Mouse (Mus musculus): ENCODE results near the gene Yaf2. TPM values are rescaled to one million over a fixed set of nuclear protein-coding genes. Genes with fewer than 3 reads are reported as not detected.
"Not testable (repeated sequence)": the region's sequence is repeated elsewhere in the genome, so short reads cannot be mapped to it uniquely, and the experiment has no call there.

The Yaf2 gene
- polyA plus RNA-seq, 1 experiment from 2014 or later = 85.6 TPM

GRCm38 (mm10) chr15:93340630-93341379, 4.1 kb upstream of the Yaf2 start:
- Histone ChIP-seq H3K9me3 (ENCODE audit: control insufficient read depth, low read length) (no peaks in the 10 kb centered on the region), H3K36me3 (ENCODE audit: control insufficient read depth, insufficient read depth, low read length) (no peaks in the 10 kb centered on the region), H3K4me1 (ENCODE audit: control insufficient read depth, insufficient read depth, low read depth, low read length) (peaks cover 8% of the 10 kb centered on the region), H3K9ac (ENCODE audit: low read depth, low read length) (no peak overlapping the region), H3K4me2 (ENCODE audit: low read length) (no peak overlapping the region), H3K27ac (ENCODE audit: low read depth, low read length) (no peak overlapping the region), H3K4me3 (ENCODE audit: low read length) (no peak overlapping the region), H3K27me3 (replicated peaks; ENCODE audit: control insufficient read depth, insufficient read depth, low read length) (no peaks in the 10 kb centered on the region)
- WGBS = 90% methylated on average over 10 of the region's 10 CpGs
- no peak for ATAC-seq

- Histone ChIP-seq H3K9me3 (ENCODE audit: control insufficient read depth, low read length) (no peaks in the 10 kb centered on the region), H3K4me2 (ENCODE audit: low read length) (peak overlapping the region; percentile 93), H3K9ac (ENCODE audit: low read depth, low read length) (peak overlapping the region; percentile 95), H3K4me1 (ENCODE audit: control insufficient read depth, insufficient read depth, low read depth, low read length) (peaks cover 10% of the 10 kb centered on the region), H3K36me3 (ENCODE audit: control insufficient read depth, insufficient read depth, low read length) (no peaks in the 10 kb centered on the region), H3K27me3 (replicated peaks; ENCODE audit: control insufficient read depth, insufficient read depth, low read length) (no peaks in the 10 kb centered on the region), H3K4me3 (ENCODE audit: low read length) (peak overlapping the region; percentile 97), H3K27ac (ENCODE audit: low read depth, low read length) (peak overlapping the region; percentile 96)
- under 1% methylated on average over 17 of the region's 52 CpGs for WGBS
- ATAC-seq = peak; percentile 68
These were observed 144 bp downstream of the Yaf2 start for GRCm38 (mm10) chr15:93336658-93336924.

- no peaks in the 10 kb centered on the region for H3K27me3 ChIP-seq (replicated peaks; ENCODE audit: control insufficient read depth, insufficient read depth, low read length)
- H3K27ac ChIP-seq (ENCODE audit: low read depth, low read length) = peak overlapping the region; percentile 96
- ATAC-seq = peak; percentile 73
- peak overlapping the region; percentile 95 for H3K9ac ChIP-seq (ENCODE audit: low read depth, low read length)
- H3K36me3 ChIP-seq (ENCODE audit: control insufficient read depth, insufficient read depth, low read length) = no peaks in the 10 kb centered on the region
- peak overlapping the region; percentile 97 for H3K4me3 ChIP-seq (ENCODE audit: low read length)
- peak overlapping the region; percentile 93 for H3K4me2 ChIP-seq (ENCODE audit: low read length)
- under 1% methylated on average over 50 of the region's 110 CpGs for WGBS
- no peaks in the 10 kb centered on the region for H3K9me3 ChIP-seq (ENCODE audit: control insufficient read depth, low read length)
- peaks cover 10% of the 10 kb centered on the region for H3K4me1 ChIP-seq (ENCODE audit: control insufficient read depth, insufficient read depth, low read depth, low read length)
These were observed 696 bp downstream of the Yaf2 start for GRCm38 (mm10) chr15:93335821-93336657.

GRCm38 (mm10) chr15:93331256-93331655, 5.5 kb downstream of the Yaf2 start:
- Histone ChIP-seq H3K27ac (ENCODE audit: low read depth, low read length) (no peak overlapping the region), H3K9ac (ENCODE audit: low read depth, low read length) (no peak overlapping the region), H3K4me2 (ENCODE audit: low read length) (no peak overlapping the region), H3K4me1 (ENCODE audit: control insufficient read depth, insufficient read depth, low read depth, low read length) (peaks cover 3% of the 10 kb centered on the region; the same call in 1 of the 2 replicates), H3K9me3 (ENCODE audit: control insufficient read depth, low read length) (no peaks in the 10 kb centered on the region), H3K4me3 (ENCODE audit: low read length) (no peak overlapping the region), H3K27me3 (replicated peaks; ENCODE audit: control insufficient read depth, insufficient read depth, low read length) (no peaks in the 10 kb centered on the region), H3K36me3 (ENCODE audit: control insufficient read depth, insufficient read depth, low read length) (no peaks in the 10 kb centered on the region)
- ATAC-seq = no peak
- WGBS = 86% methylated on average over 11 of the region's 11 CpGs

- no peaks in the 10 kb centered on the region; the same call in 1 of the 2 replicates for H3K4me1 ChIP-seq (ENCODE audit: control insufficient read depth, insufficient read depth, low read depth, low read length)
- H3K27me3 ChIP-seq (replicated peaks; ENCODE audit: control insufficient read depth, insufficient read depth, low read length) = no peaks in the 10 kb centered on the region
- ATAC-seq = no peak
These were observed 9.5 kb downstream of the Yaf2 start for GRCm38 (mm10) chr15:93327235-93327634.

GRCm38 (mm10) chr15:93326651-93327050, 10.1 kb downstream of the Yaf2 start:
- no peak overlapping the region for H3K9ac ChIP-seq (ENCODE audit: low read depth, low read length)
- H3K4me2 ChIP-seq (ENCODE audit: low read length) = no peak overlapping the region
- no peak for ATAC-seq
- no peaks in the 10 kb centered on the region for H3K27me3 ChIP-seq (replicated peaks; ENCODE audit: control insufficient read depth, insufficient read depth, low read length)
- H3K9me3 ChIP-seq (ENCODE audit: control insufficient read depth, low read length) = no peaks in the 10 kb centered on the region
- H3K36me3 ChIP-seq (ENCODE audit: control insufficient read depth, insufficient read depth, low read length) = no peaks in the 10 kb centered on the region
- H3K4me1 ChIP-seq (ENCODE audit: control insufficient read depth, insufficient read depth, low read depth, low read length) = no peaks in the 10 kb centered on the region; the same call in 1 of the 2 replicates
- H3K4me3 ChIP-seq (ENCODE audit: low read length) = no peak overlapping the region
- WGBS = 70% methylated on average over 10 of the region's 10 CpGs
- no peak overlapping the region for H3K27ac ChIP-seq (ENCODE audit: low read depth, low read length)

More at GRCm38 (mm10) chr15:93327235-93327634, 9.5 kb downstream of the Yaf2 start:
- WGBS = 71% methylated on average over 3 of the region's 3 CpGs
- Histone ChIP-seq H3K4me3 (ENCODE audit: low read length) (no peak overlapping the region), H3K36me3 (ENCODE audit: control insufficient read depth, insufficient read depth, low read length) (no peaks in the 10 kb centered on the region), H3K27ac (ENCODE audit: low read depth, low read length) (no peak overlapping the region), H3K4me2 (ENCODE audit: low read length) (no peak overlapping the region), H3K9me3 (ENCODE audit: control insufficient read depth, low read length) (no peaks in the 10 kb centered on the region), H3K9ac (ENCODE audit: low read depth, low read length) (no peak overlapping the region)

- H3K27ac ChIP-seq (ENCODE audit: low read depth, low read length) = no peak overlapping the region
- WGBS = 81% methylated on average over 5 of the region's 5 CpGs
- H3K4me2 ChIP-seq (ENCODE audit: low read length) = no peak overlapping the region
- no peaks in the 10 kb centered on the region; the same call in 1 of the 2 replicates for H3K4me1 ChIP-seq (ENCODE audit: control insufficient read depth, insufficient read depth, low read depth, low read length)
- no peaks in the 10 kb centered on the region for H3K36me3 ChIP-seq (ENCODE audit: control insufficient read depth, insufficient read depth, low read length)
- no peaks in the 10 kb centered on the region for H3K9me3 ChIP-seq (ENCODE audit: control insufficient read depth, low read length)
- H3K4me3 ChIP-seq (ENCODE audit: low read length) = no peak overlapping the region
- no peak for ATAC-seq
- H3K27me3 ChIP-seq (replicated peaks; ENCODE audit: control insufficient read depth, insufficient read depth, low read length) = no peaks in the 10 kb centered on the region
- H3K9ac ChIP-seq (ENCODE audit: low read depth, low read length) = no peak overlapping the region
These were observed 11.4 kb downstream of the Yaf2 start for GRCm38 (mm10) chr15:93325360-93325759.

GRCm38 (mm10) chr15:93318781-93319180, 18.0 kb downstream of the Yaf2 start:
- Histone ChIP-seq H3K4me1 (ENCODE audit: control insufficient read depth, insufficient read depth, low read depth, low read length) (no peaks in the 10 kb centered on the region), H3K9me3 (ENCODE audit: control insufficient read depth, low read length) (no peaks in the 10 kb centered on the region), H3K9ac (ENCODE audit: low read depth, low read length) (no peak overlapping the region), H3K4me2 (ENCODE audit: low read length) (no peak overlapping the region), H3K4me3 (ENCODE audit: low read length) (no peak overlapping the region), H3K36me3 (ENCODE audit: control insufficient read depth, insufficient read depth, low read length) (no peaks in the 10 kb centered on the region), H3K27ac (ENCODE audit: low read depth, low read length) (no peak overlapping the region), H3K27me3 (replicated peaks; ENCODE audit: control insufficient read depth, insufficient read depth, low read length) (no peaks in the 10 kb centered on the region)
- WGBS = 91% methylated on average over 1 of the region's 1 CpGs
- ATAC-seq = no peak

GRCm38 (mm10) chr15:93310304-93310703, 26.4 kb downstream of the Yaf2 start:
- ATAC-seq; H3K4me3 ChIP-seq (ENCODE audit: low read length): not testable (repeated sequence)

More at GRCm38 (mm10) chr15:93310304-93310703, 26.4 kb downstream of the Yaf2 start:
- H3K9ac ChIP-seq (ENCODE audit: low read depth, low read length); H3K27ac ChIP-seq (ENCODE audit: low read depth, low read length); H3K9me3 ChIP-seq (ENCODE audit: control insufficient read depth, low read length); H3K27me3 ChIP-seq (replicated peaks; ENCODE audit: control insufficient read depth, insufficient read depth, low read length); H3K4me2 ChIP-seq (ENCODE audit: low read length); H3K4me1 ChIP-seq (ENCODE audit: control insufficient read depth, insufficient read depth, low read depth, low read length); H3K36me3 ChIP-seq (ENCODE audit: control insufficient read depth, insufficient read depth, low read length): not testable (repeated sequence)
- 98% methylated on average over 4 of the region's 4 CpGs for WGBS
